12 mouse cellular contexts compared by ENCODE assay signal in the genomic region with DNA sequence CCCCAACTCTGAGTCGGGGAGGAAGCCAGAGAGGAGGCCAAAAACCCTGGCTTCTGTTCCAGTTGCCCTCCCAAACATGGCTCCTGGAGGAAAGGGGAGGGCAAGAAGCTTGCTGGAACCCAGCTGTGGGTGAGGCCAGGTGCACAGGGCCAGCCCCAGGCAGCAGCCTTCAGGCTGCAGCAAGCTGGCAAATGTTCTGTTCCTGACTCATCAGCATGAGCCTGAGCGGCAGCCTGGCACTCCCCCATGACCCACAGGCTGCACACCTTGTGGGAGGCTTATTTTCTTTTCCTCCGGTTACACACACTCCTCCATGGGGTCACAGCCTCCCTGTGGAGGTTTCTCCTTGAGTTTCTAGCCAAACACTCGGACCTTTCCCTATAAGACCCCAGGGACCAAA. TPM values are rescaled to one million over a fixed set of nuclear protein-coding genes. Genes with fewer than 3 reads are reported as not detected.
DNase-seq lines count a peak whose midpoint lies in the region; ATAC-seq and TF ChIP-seq lines count a peak whose summit lies in the region.
"Had no signal": no experiment of that assay in that cellular context is flagged by ENCODE, and none has a peak within 500 bp of the region (broad histone marks: within the 10 kb centered on the region; RNA-seq: fewer than 3 reads in every experiment).

No protein-coding gene starts in this region.

- no peak for ATAC-seq in lung, embryonic 15.5 days (ENCODE audit: borderline replicate concordance, extremely low read depth, low FRiP score, low TSS enrichment)
- ATAC-seq: midbrain, embryonic 13.5 days had no signal

- H3K9me3 ChIP-seq in lung, embryonic 15.5 days = no peaks in the 10 kb centered on the region
- H3K9me3 ChIP-seq in E14TG2a.4 (ENCODE audit: low read length) = no peaks in the 10 kb centered on the region
- no peaks in the 10 kb centered on the region for H3K9me3 ChIP-seq in limb, embryonic 10.5 days (replicated peaks)
- H3K9me3 ChIP-seq: embryonic facial prominence, embryonic 13.5 days; hindbrain, embryonic 12.5 days; midbrain, embryonic 13.5 days had no signal

- intact Hi-C loops in heart, postnatal 14 days (cut with DNase I) = no loop called here

- no peak overlapping the region for H3K9ac ChIP-seq in lung, embryonic 15.5 days
- H3K9ac ChIP-seq: embryonic facial prominence, embryonic 13.5 days; hindbrain, embryonic 12.5 days; liver, embryonic 14.5 days; midbrain, embryonic 13.5 days had no signal

- DNase-seq in lung, adult 2 months = no peak
- DNase-seq in adrenal gland, adult 8-10 months = peak; percentile 48
- DNase-seq in limb, embryonic 10.5 days (ENCODE audit: low spot score) = no peak
- DNase-seq in heart, postnatal 14 days = no peak
- no peak for DNase-seq in cerebellum, postnatal 4 days (ENCODE audit: low spot score in 2 of 2)
- DNase-seq: cerebellum, adult 2 months had no signal

- WGBS in lung, embryonic 15.5 days = 33% methylated on average over 4 of the region's 4 CpGs
- 44% methylated on average over 4 of the region's 4 CpGs for WGBS in lung, adult 2 months
- WGBS in limb, embryonic 10.5 days = 59% methylated on average over 4 of the region's 4 CpGs

- peaks cover 14% of the 10 kb centered on the region for H3K4me1 ChIP-seq in lung, embryonic 15.5 days
- H3K4me1 ChIP-seq in lung, adult 2 months (ENCODE audit: control insufficient read depth, insufficient read depth, low read length) = peaks cover 3% of the 10 kb centered on the region
- peaks cover 49% of the 10 kb centered on the region for H3K4me1 ChIP-seq in E14TG2a.4 (replicated peaks; ENCODE audit: low read depth, low read length)
- peaks cover 51% of the 10 kb centered on the region for H3K4me1 ChIP-seq in limb, embryonic 10.5 days

- no peak for TF ChIP-seq POLR2A in lung, adult 2 months (IDR thresholded peaks at IDR 0.05; ENCODE audit: borderline replicate concordance, extremely low read depth, low read depth, low read length)

- H3K36me3 ChIP-seq in lung, embryonic 15.5 days = no peaks in the 10 kb centered on the region
- H3K36me3 ChIP-seq in E14TG2a.4 (ENCODE audit: insufficient read depth, low read length) = no peaks in the 10 kb centered on the region
- H3K36me3 ChIP-seq in limb, embryonic 10.5 days = no peaks in the 10 kb centered on the region
- H3K36me3 ChIP-seq: embryonic facial prominence, embryonic 13.5 days; hindbrain, embryonic 12.5 days; midbrain, embryonic 13.5 days had no signal

- no peak overlapping the region for H3K4me3 ChIP-seq in lung, embryonic 15.5 days
- H3K4me3 ChIP-seq in lung, adult 2 months (replicated peaks; ENCODE audit: extremely low read depth, low read depth, low read length) = no peak overlapping the region
- peak overlapping the region; percentile 26; the same call in 1 of the 2 replicates for H3K4me3 ChIP-seq in E14TG2a.4 (replicated peaks; ENCODE audit: low read length)
- H3K4me3 ChIP-seq in limb, embryonic 10.5 days = no peak overlapping the region
- H3K4me3 ChIP-seq: embryonic facial prominence, embryonic 13.5 days; hindbrain, embryonic 12.5 days; midbrain, embryonic 13.5 days had no signal

- H3K27ac ChIP-seq in lung, embryonic 15.5 days = peak overlapping the region; percentile 8; the same call in 1 of the 2 replicates
- peak overlapping the region; percentile 53; the same call in 1 of the 2 replicates for H3K27ac ChIP-seq in limb, embryonic 10.5 days
- H3K27ac ChIP-seq: embryonic facial prominence, embryonic 13.5 days; hindbrain, embryonic 12.5 days; liver, embryonic 14.5 days; midbrain, embryonic 13.5 days had no signal

- TF ChIP-seq CTCF in lung, adult 2 months (IDR thresholded peaks at IDR 0.05; ENCODE audit: insufficient read depth, low read length) = no peak
- no peak for TF ChIP-seq CTCF in E14TG2a.4 (conservative IDR thresholded peaks at IDR 0.05; ENCODE audit: low read length)

- no peak overlapping the region for H3K4me2 ChIP-seq in lung, embryonic 15.5 days
- H3K4me2 ChIP-seq: embryonic facial prominence, embryonic 13.5 days; hindbrain, embryonic 12.5 days; midbrain, embryonic 13.5 days had no signal

- no peaks in the 10 kb centered on the region; the same call in 1 of the 2 replicates for H3K27me3 ChIP-seq in lung, embryonic 15.5 days
- peaks cover 36% of the 10 kb centered on the region for H3K27me3 ChIP-seq in E14TG2a.4 (ENCODE audit: insufficient read depth, low read length)
- peaks cover 43% of the 10 kb centered on the region for H3K27me3 ChIP-seq in limb, embryonic 10.5 days (ENCODE audit: low read depth, poor library complexity, severe bottlenecking)

RNA-seq across cellular contexts. Expression of a gene that starts 30.2 kb away (rescaled TPM):
- polyA plus RNA-seq in lung, embryonic 15.5 days (2015; fragmentation: Nextera tagmentation; extraction: Ambion mirVana) = 47.1 and 49.2 TPM in 2 replicates
- polyA plus RNA-seq in lung, adult 2 months (2012; rRNA removed) = 167 and 332 TPM in 2 replicates
- 10 to 100 TPM; 25.2 to 38.7 (median 32.2) TPM for total RNA-seq in adrenal gland, adult 8-10 months (2022)
- polyA plus RNA-seq in limb, embryonic 10.5 days (2016; fragmentation: Nextera tagmentation; extraction: Ambion mirVana) = 39.5 and 45.5 TPM in 2 replicates
- 10 to 100 TPM; 28.9 to 30.9 TPM for total RNA-seq in heart, postnatal 14 days (2021)
